Mouse (Mus musculus): ENCODE data around the gene Mast2. TPM values are rescaled to one million over a fixed set of nuclear protein-coding genes. Genes with fewer than 3 reads are reported as not detected.

The Mast2 gene
- polyA plus RNA-seq, 1 experiment: 60.2 TPM

DNA sequence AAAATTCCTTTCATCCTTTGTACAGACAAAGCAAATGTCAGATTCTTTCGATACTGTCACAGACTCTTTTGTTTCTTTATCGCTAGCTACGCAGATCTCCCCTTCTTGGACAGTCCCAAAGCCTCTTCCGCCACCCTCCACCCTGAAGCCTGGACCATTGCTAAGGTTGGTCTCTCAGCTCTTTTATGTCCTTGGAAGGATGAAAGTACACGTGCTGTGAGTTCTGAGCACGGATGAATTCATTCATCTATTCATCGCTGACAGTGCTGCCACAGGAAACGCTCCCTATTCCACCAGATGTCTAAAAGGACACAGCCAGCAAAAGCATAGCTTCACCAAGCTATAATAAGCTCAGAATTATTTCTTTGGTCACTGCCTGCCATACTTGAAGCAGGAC lies 58.0 kb downstream of the Mast2 start:
- no peaks in the 10 kb centered on the region for H3K27me3 ChIP-seq (ENCODE audit: control insufficient read depth, insufficient read depth, low read length, poor library complexity, severe bottlenecking)
- H3K9me3 ChIP-seq (replicated peaks; ENCODE audit: control insufficient read depth, insufficient read depth, low read length, poor library complexity, severe bottlenecking): no peaks in the 10 kb centered on the region
- no peaks in the 10 kb centered on the region for H3K36me3 ChIP-seq (ENCODE audit: control insufficient read depth, insufficient read depth, low read length, poor library complexity, severe bottlenecking)
- no peak overlapping the region for H3K4me3 ChIP-seq (ENCODE audit: low read depth, low read length)
- peaks cover 3% of the 10 kb centered on the region for H3K4me1 ChIP-seq (ENCODE audit: control insufficient read depth, insufficient read depth, low read length)
- no peak overlapping the region for H3K9ac ChIP-seq (ENCODE audit: low read depth, poor library complexity, severe bottlenecking)
- no peak overlapping the region for H3K27ac ChIP-seq (ENCODE audit: insufficient read depth, low read length)
- TF ChIP-seq CTCF (IDR thresholded peaks at IDR 0.05; ENCODE audit: low read depth, low read length) (no peak), POLR2A (IDR thresholded peaks at IDR 0.05; ENCODE audit: insufficient read depth, low read length) (no peak), EP300 (IDR thresholded peaks at IDR 0.05; ENCODE audit: insufficient read depth, low read depth, low read length) (no peak)

DNA sequence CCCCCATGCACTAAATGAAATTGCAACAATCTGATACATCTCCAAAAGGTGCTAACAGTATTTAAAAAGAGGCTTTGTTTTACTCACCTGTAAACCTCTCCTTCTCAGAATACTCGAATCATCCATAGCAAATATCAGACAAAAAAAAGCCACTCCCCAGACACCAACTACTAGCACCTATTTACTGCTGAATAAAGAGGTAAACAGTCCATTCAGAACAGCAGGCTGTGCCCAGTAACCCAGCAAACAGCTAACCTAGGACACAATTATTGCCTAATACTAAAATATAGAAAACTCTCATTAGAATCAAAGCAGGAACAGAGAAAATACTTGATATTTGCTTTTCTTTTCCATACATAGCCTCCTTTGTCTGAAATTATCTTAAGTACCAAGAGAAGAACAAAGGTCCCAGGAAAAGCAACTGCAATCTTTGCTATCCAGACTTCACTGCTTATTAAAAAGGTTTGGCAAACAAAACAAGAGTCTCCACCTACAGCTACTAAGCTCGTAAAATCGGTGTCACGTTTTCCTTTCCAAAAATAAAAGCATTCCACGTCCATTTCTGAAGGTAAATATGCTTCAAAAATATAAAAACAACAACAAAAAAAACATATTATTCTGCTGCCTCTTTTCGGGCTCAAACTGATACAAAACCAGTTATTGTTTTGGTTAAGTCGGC lies 58.6 kb downstream of the Mast2 start:
- Histone ChIP-seq H3K9me3 (replicated peaks; ENCODE audit: control insufficient read depth, insufficient read depth, low read length, poor library complexity, severe bottlenecking) (no peaks in the 10 kb centered on the region), H3K27me3 (ENCODE audit: control insufficient read depth, insufficient read depth, low read length, poor library complexity, severe bottlenecking) (no peaks in the 10 kb centered on the region), H3K4me1 (ENCODE audit: control insufficient read depth, insufficient read depth, low read length) (no peaks in the 10 kb centered on the region), H3K9ac (ENCODE audit: low read depth, poor library complexity, severe bottlenecking) (no peak overlapping the region), H3K36me3 (ENCODE audit: control insufficient read depth, insufficient read depth, low read length, poor library complexity, severe bottlenecking) (no peaks in the 10 kb centered on the region), H3K4me3 (ENCODE audit: low read depth, low read length) (no peak overlapping the region), H3K27ac (ENCODE audit: insufficient read depth, low read length) (no peak overlapping the region)
- TF ChIP-seq POLR2A (IDR thresholded peaks at IDR 0.05; ENCODE audit: insufficient read depth, low read length) (no peak), EP300 (IDR thresholded peaks at IDR 0.05; ENCODE audit: insufficient read depth, low read depth, low read length) (no peak), CTCF (IDR thresholded peaks at IDR 0.05; ENCODE audit: low read depth, low read length) (no peak)

DNA sequence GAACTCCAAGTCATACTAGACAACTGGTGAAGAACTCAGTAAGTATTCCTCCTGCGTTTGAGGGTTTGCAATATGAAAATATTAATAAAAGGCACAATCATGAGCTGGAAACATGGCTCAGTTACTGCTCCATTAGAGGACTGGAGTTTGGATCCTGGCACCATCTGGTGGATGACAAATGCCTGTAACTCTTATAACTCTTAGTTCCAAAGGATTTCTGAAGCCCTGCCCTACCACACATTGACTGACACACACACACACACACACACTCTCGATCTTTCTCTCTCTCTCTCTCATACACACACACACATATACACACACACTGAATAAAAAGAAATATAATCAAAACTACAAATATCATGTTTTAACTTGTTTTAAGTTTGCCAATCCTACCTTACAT lies 60.1 kb downstream of the Mast2 start:
- Histone ChIP-seq H3K4me1 (ENCODE audit: control insufficient read depth, insufficient read depth, low read length) (no peaks in the 10 kb centered on the region), H3K27ac (ENCODE audit: insufficient read depth, low read length) (no peak overlapping the region), H3K9me3 (replicated peaks; ENCODE audit: control insufficient read depth, insufficient read depth, low read length, poor library complexity, severe bottlenecking) (no peaks in the 10 kb centered on the region), H3K27me3 (ENCODE audit: control insufficient read depth, insufficient read depth, low read length, poor library complexity, severe bottlenecking) (no peaks in the 10 kb centered on the region), H3K9ac (ENCODE audit: low read depth, poor library complexity, severe bottlenecking) (no peak overlapping the region), H3K36me3 (ENCODE audit: control insufficient read depth, insufficient read depth, low read length, poor library complexity, severe bottlenecking) (no peaks in the 10 kb centered on the region), H3K4me3 (ENCODE audit: low read depth, low read length) (no peak overlapping the region)
- TF ChIP-seq POLR2A (IDR thresholded peaks at IDR 0.05; ENCODE audit: insufficient read depth, low read length): no peak
- TF ChIP-seq EP300 (IDR thresholded peaks at IDR 0.05; ENCODE audit: insufficient read depth, low read depth, low read length): no peak
- TF ChIP-seq CTCF (IDR thresholded peaks at IDR 0.05; ENCODE audit: low read depth, low read length): no peak

DNA sequence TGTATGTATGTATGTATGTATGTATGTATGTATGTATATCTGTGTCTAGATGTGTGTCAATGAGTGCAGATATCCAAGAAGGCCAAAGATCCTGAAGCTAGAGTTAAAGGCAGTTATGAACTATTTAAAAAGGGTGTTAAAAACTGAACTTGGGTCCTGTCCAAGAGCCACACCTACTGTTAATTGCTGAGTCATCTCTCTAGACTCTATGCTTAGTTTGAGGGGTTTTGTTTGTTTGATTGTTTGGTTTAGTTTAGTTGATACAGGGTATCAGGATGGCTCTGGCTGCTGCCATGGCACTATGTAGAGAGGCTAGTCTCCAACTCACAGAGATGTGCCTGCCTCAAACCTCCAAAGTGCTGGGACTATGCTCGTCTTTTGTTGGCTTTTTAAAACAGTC lies 61.3 kb downstream of the Mast2 start:
- Histone ChIP-seq H3K9ac (ENCODE audit: low read depth, poor library complexity, severe bottlenecking) (no peak overlapping the region), H3K9me3 (replicated peaks; ENCODE audit: control insufficient read depth, insufficient read depth, low read length, poor library complexity, severe bottlenecking) (no peaks in the 10 kb centered on the region), H3K36me3 (ENCODE audit: control insufficient read depth, insufficient read depth, low read length, poor library complexity, severe bottlenecking) (no peaks in the 10 kb centered on the region), H3K27ac (ENCODE audit: insufficient read depth, low read length) (no peak overlapping the region), H3K27me3 (ENCODE audit: control insufficient read depth, insufficient read depth, low read length, poor library complexity, severe bottlenecking) (no peaks in the 10 kb centered on the region), H3K4me3 (ENCODE audit: low read depth, low read length) (no peak overlapping the region), H3K4me1 (ENCODE audit: control insufficient read depth, insufficient read depth, low read length) (no peaks in the 10 kb centered on the region)
- TF ChIP-seq CTCF (IDR thresholded peaks at IDR 0.05; ENCODE audit: low read depth, low read length): no peak
- no peak for TF ChIP-seq EP300 (IDR thresholded peaks at IDR 0.05; ENCODE audit: insufficient read depth, low read depth, low read length)
- TF ChIP-seq POLR2A (IDR thresholded peaks at IDR 0.05; ENCODE audit: insufficient read depth, low read length): no peak

DNA sequence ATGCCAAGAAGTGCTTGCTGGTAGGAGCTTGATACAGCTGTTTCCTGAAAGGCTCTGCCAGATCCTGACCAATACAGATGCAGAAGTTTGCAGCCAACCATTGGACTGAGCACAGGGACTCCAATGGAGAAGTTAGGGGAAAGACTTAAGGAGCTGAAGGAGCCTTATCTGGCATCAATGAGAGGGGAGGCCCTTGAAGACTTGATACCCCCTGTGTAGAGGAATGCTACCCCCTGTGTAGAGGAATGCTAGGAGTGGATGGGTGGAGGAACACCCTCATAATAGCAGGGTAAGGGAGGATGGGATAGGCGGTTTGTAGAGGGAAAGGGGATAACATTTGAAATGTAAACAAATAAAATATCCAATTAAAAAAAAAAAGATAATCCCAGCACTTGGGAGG lies 65.9 kb downstream of the Mast2 start:
- H3K4me1 ChIP-seq (ENCODE audit: control insufficient read depth, insufficient read depth, low read length): no peaks in the 10 kb centered on the region
- H3K27me3 ChIP-seq (ENCODE audit: control insufficient read depth, insufficient read depth, low read length, poor library complexity, severe bottlenecking): no peaks in the 10 kb centered on the region
- H3K9me3 ChIP-seq (replicated peaks; ENCODE audit: control insufficient read depth, insufficient read depth, low read length, poor library complexity, severe bottlenecking): no peaks in the 10 kb centered on the region
- no peak overlapping the region for H3K9ac ChIP-seq (ENCODE audit: low read depth, poor library complexity, severe bottlenecking)
- H3K4me3 ChIP-seq (ENCODE audit: low read depth, low read length): no peak overlapping the region
- H3K27ac ChIP-seq (ENCODE audit: insufficient read depth, low read length): no peak overlapping the region
- no peaks in the 10 kb centered on the region for H3K36me3 ChIP-seq (ENCODE audit: control insufficient read depth, insufficient read depth, low read length, poor library complexity, severe bottlenecking)
- TF ChIP-seq CTCF (IDR thresholded peaks at IDR 0.05; ENCODE audit: low read depth, low read length): no peak
- no peak for TF ChIP-seq EP300 (IDR thresholded peaks at IDR 0.05; ENCODE audit: insufficient read depth, low read depth, low read length)
- TF ChIP-seq POLR2A (IDR thresholded peaks at IDR 0.05; ENCODE audit: insufficient read depth, low read length): no peak

DNA sequence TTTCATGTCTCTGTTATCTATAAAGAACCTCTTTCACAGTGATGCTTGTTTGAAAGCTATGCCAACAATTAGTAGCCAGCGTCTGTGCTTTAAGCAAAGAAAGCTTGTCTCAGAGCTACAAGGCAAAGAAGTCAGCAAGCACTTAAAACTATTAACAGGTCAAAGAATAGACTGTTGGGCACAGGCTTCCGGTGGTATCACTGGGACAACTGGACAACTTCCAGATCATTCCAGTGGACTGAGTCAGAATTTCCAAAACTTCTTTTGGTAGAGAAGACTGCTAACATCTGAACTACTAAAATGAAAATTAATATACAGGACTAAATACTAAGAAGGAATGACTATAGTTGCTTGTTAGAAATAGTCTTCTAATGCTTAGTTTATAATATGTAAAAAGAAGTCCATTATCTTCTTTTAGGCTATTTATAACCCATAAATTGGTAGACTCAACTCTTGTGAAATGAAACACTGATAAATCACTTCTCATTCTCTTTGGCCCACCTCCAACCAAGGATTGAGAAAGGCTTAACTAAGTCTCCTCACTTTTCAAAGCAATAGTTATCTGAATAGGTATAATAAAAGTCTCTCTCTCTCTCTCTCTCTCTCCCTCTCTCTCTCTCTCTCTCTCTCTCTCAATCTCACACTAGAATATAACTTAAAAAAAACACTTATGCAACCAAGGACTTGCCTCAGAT lies 85.9 kb downstream of the Mast2 start:
- Histone ChIP-seq H3K27ac (ENCODE audit: insufficient read depth, low read length) (no peak overlapping the region), H3K27me3 (ENCODE audit: control insufficient read depth, insufficient read depth, low read length, poor library complexity, severe bottlenecking) (no peaks in the 10 kb centered on the region), H3K9ac (ENCODE audit: low read depth, poor library complexity, severe bottlenecking) (no peak overlapping the region), H3K9me3 (replicated peaks; ENCODE audit: control insufficient read depth, insufficient read depth, low read length, poor library complexity, severe bottlenecking) (no peaks in the 10 kb centered on the region), H3K4me1 (ENCODE audit: control insufficient read depth, insufficient read depth, low read length) (no peaks in the 10 kb centered on the region), H3K4me3 (ENCODE audit: low read depth, low read length) (no peak overlapping the region), H3K36me3 (ENCODE audit: control insufficient read depth, insufficient read depth, low read length, poor library complexity, severe bottlenecking) (no peaks in the 10 kb centered on the region)
- TF ChIP-seq EP300 (IDR thresholded peaks at IDR 0.05; ENCODE audit: insufficient read depth, low read depth, low read length): no peak
- no peak for TF ChIP-seq CTCF (IDR thresholded peaks at IDR 0.05; ENCODE audit: low read depth, low read length)
- TF ChIP-seq POLR2A (IDR thresholded peaks at IDR 0.05; ENCODE audit: insufficient read depth, low read length): no peak
